ENCODE assay signal across 12 mouse cellular contexts in the genomic region with DNA sequence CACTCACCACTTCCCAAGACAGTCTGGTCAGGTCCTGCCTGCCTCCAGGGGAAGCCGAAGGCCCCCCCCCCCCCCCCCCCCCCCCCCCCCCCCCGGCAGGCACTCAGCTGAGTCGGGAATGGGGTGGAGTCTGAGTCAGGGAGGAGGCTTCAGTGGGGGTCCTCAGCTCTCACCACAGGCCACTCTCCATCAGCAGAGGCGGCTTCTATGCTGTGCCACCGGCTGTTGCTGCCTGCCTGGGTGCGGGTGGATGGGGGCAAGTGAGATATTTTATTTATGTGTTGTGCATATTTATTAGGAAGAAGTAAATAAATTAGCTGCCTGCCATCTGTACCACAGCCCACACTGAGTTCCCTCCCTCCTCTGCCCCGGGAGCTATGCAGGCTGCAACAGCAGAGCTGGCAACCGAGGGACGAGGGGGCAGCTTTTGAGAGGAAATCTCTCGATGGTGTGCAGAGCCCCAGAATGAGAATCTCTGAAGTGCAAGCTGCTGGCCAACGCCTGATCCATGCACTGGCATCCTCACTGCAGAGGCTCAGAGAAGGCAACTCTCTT. TPM values are rescaled to one million over a fixed set of nuclear protein-coding genes. Genes with fewer than 3 reads are reported as not detected.
A peak's percentile ranks its signal among the peaks of the same experiment; 100 is the strongest.
DNase-seq lines count a peak whose midpoint lies in the region; ATAC-seq and TF ChIP-seq lines count a peak whose summit lies in the region.
"Had no signal": no experiment of that assay in that cellular context is flagged by ENCODE, and none has a peak within 500 bp of the region (broad histone marks: within the 10 kb centered on the region; RNA-seq: fewer than 3 reads in every experiment).

A gene (minus strand): TSS at position 235 of the 555 bp plus-strand sequence.

- TF ChIP-seq CTCF in Patski (IDR thresholded peaks at IDR 0.05), result no peak

- H3K9ac ChIP-seq in hindbrain, embryonic 16.5 days (ENCODE audit: low read depth, low read length), result no peak within 1 kb of the TSS
- H3K9ac ChIP-seq: embryonic facial prominence, embryonic 15.5 days; liver, embryonic 15.5 days had no signal

- intact Hi-C loops in heart, postnatal 25 days (cut with DNase I), result no loop called here
- intact Hi-C loops in left cerebral cortex, postnatal 36 days (cut with DNase I), result no loop called here

- H3K4me1 ChIP-seq in hindbrain, embryonic 16.5 days (ENCODE audit: control insufficient read depth, insufficient read depth, low read depth, low read length), result no peaks in the 10 kb centered on the region
- H3K4me1 ChIP-seq: embryonic facial prominence, embryonic 15.5 days; liver, embryonic 15.5 days had no signal

- no peak within 1 kb of the TSS for H3K4me2 ChIP-seq in hindbrain, embryonic 16.5 days (ENCODE audit: low read length)
- H3K4me2 ChIP-seq: embryonic facial prominence, embryonic 15.5 days; liver, embryonic 15.5 days had no signal

- H3K27me3 ChIP-seq in Patski, result peaks cover 19% of the 10 kb centered on the region
- no peaks in the 10 kb centered on the region for H3K27me3 ChIP-seq in hindbrain, embryonic 16.5 days (replicated peaks; ENCODE audit: control insufficient read depth, insufficient read depth, low read length)

- 28% methylated on average over 8 of the region's 11 CpGs for WGBS in hindbrain, embryonic 16.5 days

- no peaks in the 10 kb centered on the region for H3K36me3 ChIP-seq in hindbrain, embryonic 16.5 days (ENCODE audit: control insufficient read depth, insufficient read depth, low read length)
- H3K36me3 ChIP-seq: embryonic facial prominence, embryonic 15.5 days; liver, embryonic 15.5 days had no signal

- POLR2A ChIA-PET in Patski (lab: Charles Lee), result no interaction called here

- DNase-seq in heart, postnatal 25 days (ENCODE audit: low spot score), result no peak
- DNase-seq in heart, adult 11 months, result no peak
- peak; percentile 1 for DNase-seq in Patski (ENCODE audit: low read depth, low spot score)
- no peak for DNase-seq in left cerebral cortex, postnatal 36 days (ENCODE audit: low spot score in 2 of 2)
- DNase-seq in embryo, embryonic 11 days, result no peak
- no peak for DNase-seq in embryo, embryonic 9.5 days (ENCODE audit: extremely low spot score)
- DNase-seq: gastrocnemius, postnatal 25 days; thymus, adult 2 months had no signal

- no peak within 1 kb of the TSS for H3K27ac ChIP-seq in hindbrain, embryonic 16.5 days (ENCODE audit: low read depth, low read length)
- H3K27ac ChIP-seq: embryonic facial prominence, embryonic 15.5 days; liver, embryonic 15.5 days had no signal

- H3K4me3 ChIP-seq in hindbrain, embryonic 16.5 days (ENCODE audit: low read length), result no peak within 1 kb of the TSS
- H3K4me3 ChIP-seq: embryonic facial prominence, embryonic 15.5 days; liver, embryonic 15.5 days; megakaryocyte, embryonic 14.5 days had no signal

- in situ Hi-C loops in Patski (cut with MboI; ENCODE audit: low pct_unique_long_range_greater_than_20kb), result no loop called here

- CTCF ChIA-PET in Patski (lab: Charles Lee), result no interaction called here

- H3K9me3 ChIP-seq in hindbrain, embryonic 16.5 days (ENCODE audit: control insufficient read depth, low read length), result no peaks in the 10 kb centered on the region
- H3K9me3 ChIP-seq: embryonic facial prominence, embryonic 15.5 days; liver, embryonic 15.5 days; megakaryocyte, embryonic 14.5 days had no signal

- no peak for ATAC-seq in Patski
- ATAC-seq in hindbrain, embryonic 16.5 days, result peak; percentile 40; the same call in 1 of the 2 replicates

RNA-seq across cellular contexts. Expression of the gene that starts here (rescaled TPM):
- 10 to 100 TPM; 12.3 to 17.4 TPM for total RNA-seq in heart, postnatal 25 days (2021)
- 0.04 TPM for polyA plus RNA-seq in Patski (2021)
- polyA plus RNA-seq in hindbrain, embryonic 16.5 days (2015; fragmentation: Nextera tagmentation; extraction: Ambion mirVana), result 6.3 and 8.2 TPM in 2 replicates
- 10 to 100 TPM; 15.6 to 20.5 TPM for total RNA-seq in left cerebral cortex, postnatal 36 days (2021)

Comparison
In these comparisons a context has a peak if more than half of its experiments do, and no peak if none do; other contexts are left out.
1. Peak in DNase-seq in Patski; RNA of the gene not detected or under 1 TPM.